Mouse (Mus musculus) adipocyte (in vitro differentiated cells): ENCODE measurements around the gene Vmn1r107.
"Not testable (repeated sequence)": the region's sequence is repeated elsewhere in the genome, so short reads cannot be mapped to it uniquely, and the experiment has no call there.

ENCODE experiments used
- DNase-seq: peaks from one replicate; pipeline ENCODE4 v3.0.0-alpha.2; 2016; ENCODE audit warnings: low spot score

Gene Vmn1r107

DNA sequence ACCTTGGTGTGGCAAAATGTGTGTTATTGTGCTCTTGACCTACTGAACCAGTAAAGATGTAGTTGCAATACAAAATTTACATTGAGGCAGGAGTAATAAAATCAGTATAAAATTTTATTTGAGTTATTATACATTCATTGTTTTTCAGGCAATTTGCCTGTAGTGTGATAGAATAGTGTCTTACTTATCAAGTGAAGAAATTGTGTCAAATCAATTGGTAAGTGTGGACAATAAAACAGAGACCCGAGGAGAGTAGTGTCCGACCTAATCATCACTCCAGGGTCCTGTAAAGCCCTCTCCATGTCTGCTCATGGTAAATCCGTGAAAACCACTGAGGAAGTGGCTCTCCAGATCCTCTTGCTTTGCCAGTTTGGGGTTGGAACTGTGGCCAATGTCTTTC is at the start of gene Vmn1r107:
Vmn1r107 (plus strand) TSS at position 301 of the 400 bp plus-strand sequence.
- DNase-seq = not testable (repeated sequence)

DNA sequence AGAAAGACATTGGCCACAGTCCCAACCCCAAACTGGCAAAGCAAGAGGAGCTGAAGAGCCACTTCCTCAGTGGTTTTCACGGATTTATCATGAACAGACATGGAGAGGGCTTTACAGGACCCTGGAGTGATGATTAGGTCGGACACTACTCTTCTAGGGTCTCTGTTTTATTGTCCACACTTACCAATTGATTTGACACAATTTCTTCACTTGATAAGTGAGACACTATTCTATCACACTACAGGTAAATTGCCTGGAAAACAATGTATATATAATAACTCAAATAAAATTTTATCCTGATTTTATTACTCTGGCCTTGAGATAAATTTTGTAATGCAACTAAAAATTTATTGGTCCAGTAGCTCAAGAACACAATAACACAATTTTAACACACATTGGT is 34.4 kb downstream of the Vmn1r107 start, which contains the start of gene Vmn1r111:
Vmn1r111 (minus strand) TSS at position 101 of the 400 bp plus-strand sequence.
- DNase-seq = not testable (repeated sequence)
